Comparison of ENCODE assay signal across 15 mouse cellular contexts in the genomic region with DNA sequence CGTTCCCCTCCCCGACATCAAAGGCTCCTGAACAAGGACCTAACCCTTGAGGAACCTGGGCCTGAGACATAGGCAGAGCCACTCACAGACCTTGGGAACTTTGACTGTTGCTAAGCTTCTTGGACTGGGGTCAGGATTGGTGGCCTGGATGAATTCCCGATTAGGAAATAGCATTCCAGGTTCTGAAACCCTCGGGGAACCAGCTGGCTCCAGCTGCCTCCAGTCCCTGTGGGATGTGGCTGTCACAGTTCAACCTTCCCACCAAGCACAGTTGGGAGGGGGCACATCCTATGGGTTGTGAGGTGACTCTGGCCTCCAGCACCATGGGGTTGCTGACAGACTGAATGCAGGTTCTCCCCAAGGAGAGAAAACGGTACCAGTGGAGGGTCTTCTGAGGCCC. TPM values are rescaled to one million over a fixed set of nuclear protein-coding genes. Genes with fewer than 3 reads are reported as not detected.
DNase-seq lines count a peak whose midpoint lies in the region; ATAC-seq lines count a peak whose summit lies in the region.
"Had no signal": no experiment of that assay in that cellular context is flagged by ENCODE, and none has a peak within 500 bp of the region (broad histone marks: within the 10 kb centered on the region; RNA-seq: fewer than 3 reads in every experiment).

No protein-coding gene starts in this region.

- intact Hi-C loops in left cerebral cortex, postnatal 4 days (cut with DNase I), result loop anchor here (5.0 to 10.0 kb wide), 4 partner anchors 126 to 461 kb away; no protein-coding TSS in a partner anchor

- H3K27ac ChIP-seq in brown adipose tissue, adult 24 weeks (replicated peaks; ENCODE audit: low read depth, low read length), result peak overlapping the region; percentile 88
- H3K27ac ChIP-seq: embryonic facial prominence, embryonic 12.5 days; hindbrain, embryonic 12.5 days; left cerebral cortex, adult 2 months; macrophage had no signal

- H3K4me1 ChIP-seq in brown adipose tissue, adult 24 weeks (ENCODE audit: control insufficient read depth, insufficient read depth, insufficient read length, low read length), result peaks cover 15% of the 10 kb centered on the region

- no peak for ATAC-seq in granulocyte monocyte progenitor cell, adult 5-6 weeks (replicated peaks; ENCODE audit: poor library complexity, severe bottlenecking)
- ATAC-seq: forebrain, postnatal 0 days had no signal

- peak; percentile 52 for DNase-seq in ZHBTc4 (ENCODE audit: low read depth, low spot score)
- DNase-seq in kidney, adult 9 months, result peak; percentile 70
- peak; percentile 91 for DNase-seq in lung, postnatal 10 days
- no peak for DNase-seq in left cerebral cortex, postnatal 4 days
- DNase-seq in layer of hippocampus, adult 9-11 months, result no peak
- DNase-seq: cerebellum, adult 18-20 months; forebrain, postnatal 0 days had no signal

- H3K4me3 ChIP-seq in brown adipose tissue, adult 24 weeks (ENCODE audit: insufficient read depth, low read depth, low read length), result no peak overlapping the region
- H3K4me3 ChIP-seq: embryonic facial prominence, embryonic 12.5 days; hindbrain, embryonic 12.5 days; left cerebral cortex, adult 2 months; myocyte had no signal

RNA-seq across cellular contexts. Expression of gene Gm11444, which starts 4.2 kb away (rescaled TPM):
- polyA plus RNA-seq in brown adipose tissue, adult 24 weeks (2012; ENCODE audit: insufficient read depth, insufficient read length, missing spikeins), result not detected in 2 replicates
- not detected for total RNA-seq in left cerebral cortex, postnatal 4 days (2021)
- not detected in 2 replicates for total RNA-seq in granulocyte monocyte progenitor cell, adult 5-6 weeks (2014; fragmentation: Nextera tagmentation)
- total RNA-seq in granulocyte monocyte progenitor cell, adult 5-6 weeks (2017), result not detected in 2 replicates
- total RNA-seq: ES-E14; forebrain, postnatal 0 days; left cerebral cortex, adult 2 months had no signal
- polyA plus RNA-seq: embryonic facial prominence, embryonic 12.5 days; forebrain, postnatal 0 days; hindbrain, embryonic 12.5 days; macrophage; myocyte had no signal

RNA-seq across cellular contexts. Expression of gene Tbx2, which starts 13.6 kb away (rescaled TPM):
- polyA plus RNA-seq in brown adipose tissue, adult 24 weeks (2012; ENCODE audit: insufficient read depth, insufficient read length, missing spikeins), result 1.2 and 1.5 TPM in 2 replicates
- total RNA-seq in left cerebral cortex, postnatal 4 days (2021), result 1 to 10 TPM; 3.7 to 3.9 TPM
- total RNA-seq in granulocyte monocyte progenitor cell, adult 5-6 weeks (2014; fragmentation: Nextera tagmentation), result 0.11 TPM in 1 of 2 replicates, not detected in the other
- total RNA-seq in granulocyte monocyte progenitor cell, adult 5-6 weeks (2017), result not detected in 2 replicates
- polyA plus RNA-seq: macrophage had no signal

RNA-seq across cellular contexts. Expression of gene Tbx4, which starts 40.3 kb away (rescaled TPM):
- polyA plus RNA-seq in brown adipose tissue, adult 24 weeks (2012; ENCODE audit: insufficient read depth, insufficient read length, missing spikeins), result not detected in 2 replicates
- total RNA-seq in left cerebral cortex, postnatal 4 days (2021), result under 1 TPM; 0.12 to 0.38 TPM
- total RNA-seq in granulocyte monocyte progenitor cell, adult 5-6 weeks (2014; fragmentation: Nextera tagmentation), result not detected in 2 replicates
- total RNA-seq in granulocyte monocyte progenitor cell, adult 5-6 weeks (2017), result not detected in 2 replicates
- polyA plus RNA-seq: macrophage had no signal

Comparison
In these comparisons a context has a peak if more than half of its experiments do, and no peak if none do; other contexts are left out.
1. DNase-seq: peak in ZHBTc4 (single experiment), kidney, adult 9 months (single experiment) and lung, postnatal 10 days (single experiment); none in left cerebral cortex, postnatal 4 days (single experiment) and layer of hippocampus, adult 9-11 months (single experiment).
2. RNA of gene Tbx2, which starts 13.6 kb away (total RNA-seq): 3.7 to 3.9 TPM in left cerebral cortex, postnatal 4 days; 0.11 TPM in granulocyte monocyte progenitor cell, adult 5-6 weeks; every median in the first group is over 4 times any median in the second.